Mouse (Mus musculus) hindbrain, embryonic 11.5 days (tissue): ENCODE results near the gene Hyal2. TPM values are rescaled to one million over a fixed set of nuclear protein-coding genes. Genes with fewer than 3 reads are reported as not detected.

Source experiments
- ATAC-seq: fragments of 200-750 bp; cut with Nextera tagmentation; 2 replicates; pipeline ENCODE4 v1.8.0; 2017; ENCODE audit warnings: mild to moderate bottlenecking, moderate TSS enrichment, moderate library complexity; ENCODE audit not compliant: low FRiP score
- DNase-seq: peaks from one replicate; pipeline ENCODE4 v3.0.0-alpha.2; 2015; ENCODE audit warnings: low spot score
- H3K27ac ChIP-seq: fragments of 300-500 bp; sonication (generic); 2 replicates; pipeline ENCODE4 v1.5.1; 2014; ENCODE audit warnings: mild to moderate bottlenecking, low read depth, low read length
- H3K27me3 ChIP-seq: fragments of 300-500 bp; sonication (generic); 2 replicates; pipeline ENCODE4 v1.6.1; 2014; ENCODE audit warnings: mild to moderate bottlenecking, low read length, moderate library complexity, mixed read lengths; ENCODE audit not compliant: control insufficient read depth, insufficient read depth
- H3K36me3 ChIP-seq: fragments of 300-500 bp; sonication (generic); 2 replicates; pipeline ENCODE4 v1.6.1; 2014; ENCODE audit warnings: mild to moderate bottlenecking, low read length, moderate library complexity, mixed read lengths; ENCODE audit not compliant: control insufficient read depth, insufficient read depth
- H3K4me1 ChIP-seq: fragments of 300-500 bp; sonication (generic); replicated peaks from 2 replicates; pipeline ENCODE4 v1.6.1; 2014; ENCODE audit warnings: low read length, mixed read lengths; ENCODE audit not compliant: control insufficient read depth, insufficient read depth
- H3K4me2 ChIP-seq: fragments of 300-500 bp; sonication (generic); replicated peaks from 2 replicates; pipeline ENCODE4 v1.6.1; 2014; ENCODE audit warnings: mild to moderate bottlenecking, low read depth, low read length
- H3K4me3 ChIP-seq: fragments of 300-500 bp; sonication (generic); 2 replicates; pipeline ENCODE4 v1.5.1; 2014; ENCODE audit warnings: low read depth, low read length
- H3K9ac ChIP-seq: fragments of 300-500 bp; sonication (generic); 2 replicates; pipeline ENCODE4 v1.6.1; 2014; ENCODE audit warnings: low read depth, low read length
- H3K9me3 ChIP-seq: fragments of 300-500 bp; sonication (generic); 2 replicates; pipeline ENCODE4 v1.6.1; 2016; ENCODE audit warnings: low read length; ENCODE audit not compliant: control insufficient read depth
- WGBS: fragments of 180-500 bp; shearing (Covaris S2); extraction: QIAGEN DNeasy Blood & Tissue Kit; methylation state at CpG from one replicate; pipeline ENCODE4 v1.1.7; 2014; 5-methylcytosine and 5-hydroxymethylcytosine counted together
- polyA plus RNA-seq: library from polyadenylated mRNA; unstranded; fragments of >200 nt; fragmentation: Nextera tagmentation; extraction: Ambion mirVana; gene quantifications from 2 replicates; pipeline ENCODE4 v1.2.1, GENCODE M21; 2014

Gene Hyal2
- polyA plus RNA-seq, 1 experiment from 2014 or later, result 123 TPM

DNA sequence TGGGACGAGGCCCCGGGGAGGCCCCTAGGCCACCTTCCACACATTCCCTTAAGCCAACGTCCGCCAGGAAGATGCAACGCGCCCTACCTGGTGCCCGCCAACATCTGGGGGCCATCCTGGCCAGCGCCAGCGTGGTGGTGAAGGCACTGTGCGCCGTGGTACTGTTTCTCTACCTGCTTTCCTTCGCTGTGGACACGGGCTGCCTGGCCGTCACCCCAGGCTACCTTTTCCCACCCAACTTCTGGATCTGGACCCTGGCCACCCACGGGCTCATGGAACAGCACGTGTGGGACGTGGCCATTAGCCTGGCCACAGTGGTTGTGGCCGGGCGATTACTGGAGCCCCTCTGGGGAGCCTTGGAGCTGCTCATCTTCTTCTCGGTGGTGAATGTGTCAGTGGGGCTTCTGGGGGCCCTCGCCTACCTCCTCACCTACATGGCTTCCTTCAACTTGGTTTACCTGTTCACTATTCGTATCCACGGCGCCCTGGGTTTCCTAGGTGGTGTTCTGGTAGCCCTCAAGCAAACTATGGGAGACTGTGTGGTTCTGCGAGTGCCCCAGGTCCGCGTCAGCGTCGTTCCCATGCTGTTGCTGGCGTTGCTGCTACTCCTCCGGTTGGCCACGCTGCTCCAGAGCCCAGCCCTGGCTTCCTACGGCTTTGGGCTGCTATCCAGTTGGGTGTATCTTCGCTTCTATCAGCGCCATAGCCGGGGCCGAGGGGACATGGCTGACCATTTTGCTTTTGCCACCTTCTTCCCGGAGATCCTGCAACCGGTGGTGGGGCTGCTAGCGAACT, 33.1 kb upstream of the Hyal2 start:
- no peak overlapping the region for H3K27ac ChIP-seq
- WGBS, result under 1% methylated on average over 39 of the region's 40 CpGs
- ATAC-seq (peak; percentile 37; the same call in 1 of the 2 replicates), DNase-seq (no peak)
- no peaks in the 10 kb centered on the region for H3K9me3 ChIP-seq
- H3K4me1 ChIP-seq, result peaks cover 12% of the 10 kb centered on the region
- peak overlapping the region; percentile 66 for H3K4me3 ChIP-seq
- peaks cover 6% of the 10 kb centered on the region; the same call in 1 of the 2 replicates for H3K36me3 ChIP-seq
- peak overlapping the region; percentile 100 for H3K4me2 ChIP-seq
- H3K9ac ChIP-seq, result peak overlapping the region; percentile 85
- H3K27me3 ChIP-seq, result no peaks in the 10 kb centered on the region

GRCm38 (mm10) chr9:107538231-107538630, 29.5 kb upstream of the Hyal2 start:
- DNase-seq, result no peak
- WGBS, result 94% methylated on average over 7 of the region's 7 CpGs
- H3K9ac ChIP-seq, result no peak overlapping the region

GRCm38 (mm10) chr9:107538711-107539110, 29.0 kb upstream of the Hyal2 start:
- H3K27ac ChIP-seq, result no peak overlapping the region
- H3K27me3 ChIP-seq, result no peaks in the 10 kb centered on the region
- H3K9me3 ChIP-seq, result no peaks in the 10 kb centered on the region
- peaks cover 18% of the 10 kb centered on the region for H3K4me1 ChIP-seq
- H3K9ac ChIP-seq, result no peak overlapping the region
- ATAC-seq, result no peak
- peaks cover 9% of the 10 kb centered on the region; the same call in 1 of the 2 replicates for H3K36me3 ChIP-seq
- DNase-seq, result no peak
- no peak overlapping the region for H3K4me3 ChIP-seq
- H3K4me2 ChIP-seq, result no peak overlapping the region
- 94% methylated on average over 3 of the region's 3 CpGs for WGBS

More at GRCm38 (mm10) chr9:107538231-107538630, 29.5 kb upstream of the Hyal2 start:
- no peak overlapping the region for H3K4me2 ChIP-seq
- H3K27me3 ChIP-seq, result no peaks in the 10 kb centered on the region
- no peaks in the 10 kb centered on the region for H3K9me3 ChIP-seq
- no peak for ATAC-seq
- H3K4me1 ChIP-seq, result peaks cover 18% of the 10 kb centered on the region
- H3K36me3 ChIP-seq, result peaks cover 9% of the 10 kb centered on the region; the same call in 1 of the 2 replicates
- no peak overlapping the region for H3K4me3 ChIP-seq
- no peak overlapping the region for H3K27ac ChIP-seq

GRCm38 (mm10) chr9:107539940-107540339, 27.8 kb upstream of the Hyal2 start:
- Histone ChIP-seq H3K9ac (no peak overlapping the region), H3K4me1 (peaks cover 18% of the 10 kb centered on the region), H3K27ac (no peak overlapping the region), H3K27me3 (no peaks in the 10 kb centered on the region), H3K36me3 (peaks cover 11% of the 10 kb centered on the region; the same call in 1 of the 2 replicates), H3K4me2 (no peak overlapping the region), H3K9me3 (no peaks in the 10 kb centered on the region), H3K4me3 (no peak overlapping the region)
- DNase-seq (no peak), ATAC-seq (no peak)
- 93% methylated on average over 8 of the region's 8 CpGs for WGBS

DNA sequence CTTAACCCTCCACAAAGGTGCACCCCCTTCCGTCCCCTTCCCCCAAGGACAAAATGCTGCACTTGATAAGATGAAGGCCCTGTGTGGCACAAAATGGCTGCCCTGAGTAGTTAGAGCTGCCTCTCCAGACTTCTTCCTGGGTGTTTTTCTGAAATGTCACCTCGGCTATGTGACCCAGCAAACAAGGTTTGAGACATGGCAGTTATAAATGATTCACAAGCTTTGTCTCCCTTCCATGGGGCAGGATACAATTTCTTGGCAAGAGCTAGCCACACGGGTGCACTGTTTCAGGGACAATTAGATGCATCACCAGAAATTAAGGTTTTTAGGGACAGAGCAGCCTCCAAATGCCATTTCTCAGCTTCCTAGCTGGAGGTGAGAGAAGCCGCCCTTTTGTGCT, 27.3 kb upstream of the Hyal2 start:
- H3K27ac ChIP-seq, result no peak overlapping the region
- H3K4me1 ChIP-seq, result peaks cover 18% of the 10 kb centered on the region
- H3K4me3 ChIP-seq, result no peak overlapping the region
- H3K27me3 ChIP-seq, result no peaks in the 10 kb centered on the region
- H3K9me3 ChIP-seq, result no peaks in the 10 kb centered on the region
- no peak for DNase-seq
- no peak overlapping the region for H3K9ac ChIP-seq
- WGBS, result 73% methylated on average over 4 of the region's 4 CpGs
- ATAC-seq, result no peak
- H3K36me3 ChIP-seq, result peaks cover 11% of the 10 kb centered on the region; the same call in 1 of the 2 replicates
- H3K4me2 ChIP-seq, result no peak overlapping the region

GRCm38 (mm10) chr9:107541005-107541404, 26.7 kb upstream of the Hyal2 start:
- no peak for ATAC-seq
- H3K27me3 ChIP-seq, result no peaks in the 10 kb centered on the region
- peak overlapping the region; percentile 62 for H3K4me2 ChIP-seq
- H3K4me3 ChIP-seq, result peak overlapping the region; percentile 60
- H3K36me3 ChIP-seq, result peaks cover 11% of the 10 kb centered on the region; the same call in 1 of the 2 replicates
- DNase-seq, result no peak
- WGBS, result 30% methylated on average over 10 of the region's 10 CpGs
- H3K4me1 ChIP-seq, result peaks cover 12% of the 10 kb centered on the region
- H3K9me3 ChIP-seq, result no peaks in the 10 kb centered on the region
- peak overlapping the region; percentile 61; the same call in 1 of the 2 replicates for H3K9ac ChIP-seq
- no peak overlapping the region for H3K27ac ChIP-seq

DNA sequence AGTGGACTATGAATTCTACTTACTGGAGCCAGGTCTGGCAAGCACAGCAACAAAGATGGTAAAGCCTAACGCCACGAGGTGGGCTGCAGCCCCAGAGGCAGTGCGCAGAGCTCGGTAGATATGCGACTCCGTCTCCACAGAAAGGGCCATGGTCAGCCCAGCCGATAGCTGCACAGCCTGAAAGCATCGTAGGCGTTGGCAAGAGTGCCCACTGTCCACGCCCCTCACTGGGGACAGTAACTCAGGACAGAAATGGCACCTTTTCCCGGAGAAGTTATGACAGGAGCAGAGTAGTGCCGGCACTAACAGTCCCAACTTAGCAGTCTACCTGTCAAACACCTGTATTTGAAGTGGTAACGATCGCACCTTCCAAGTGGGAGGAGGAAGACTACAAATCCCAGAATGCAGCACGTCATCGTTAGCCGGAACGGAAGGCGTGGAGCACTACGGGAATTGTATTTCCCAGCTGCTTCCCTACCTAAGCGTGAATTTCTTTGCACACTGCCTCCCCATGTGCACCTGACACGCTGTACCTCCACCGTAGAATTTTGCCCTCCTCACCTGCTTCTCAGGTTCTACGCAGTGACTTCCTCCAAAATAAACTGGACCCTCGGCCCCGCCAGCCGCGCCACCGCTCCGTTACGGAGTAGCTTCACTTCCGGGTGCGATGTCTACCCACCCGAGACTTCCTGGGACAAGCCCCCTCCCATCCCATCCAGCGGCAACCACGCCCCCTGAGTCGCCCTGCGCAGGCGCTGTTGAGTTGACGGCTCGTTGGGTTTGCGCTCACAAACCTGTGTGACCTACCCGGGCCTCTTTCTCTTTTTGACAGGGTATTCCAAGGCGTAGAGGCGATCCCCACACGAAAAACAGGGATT, 26.0 kb upstream of the Hyal2 start, which contains the start of the genes Cyb561d2 and Nprl2:
Gene Cyb561d2, minus strand, starts transcription at position 720 of the 878 bp plus-strand sequence.
Gene Nprl2, plus strand, starts transcription at position 753 of the 878 bp plus-strand sequence.
- Histone ChIP-seq H3K36me3 (peaks cover 11% of the 10 kb centered on the region; the same call in 1 of the 2 replicates), H3K4me1 (peaks cover 10% of the 10 kb centered on the region), H3K4me3 (peak within 1 kb of the TSS; percentile 60), H3K27me3 (no peaks in the 10 kb centered on the region), H3K4me2 (peak within 1 kb of the TSS; percentile 62), H3K9ac (peak within 1 kb of the TSS; percentile 61), H3K27ac (no peak within 1 kb of the TSS), H3K9me3 (no peaks in the 10 kb centered on the region)
- peak; percentile 97 for DNase-seq
- 2% methylated on average over 46 of the region's 46 CpGs for WGBS
- ATAC-seq, result peak; percentile 87

DNA sequence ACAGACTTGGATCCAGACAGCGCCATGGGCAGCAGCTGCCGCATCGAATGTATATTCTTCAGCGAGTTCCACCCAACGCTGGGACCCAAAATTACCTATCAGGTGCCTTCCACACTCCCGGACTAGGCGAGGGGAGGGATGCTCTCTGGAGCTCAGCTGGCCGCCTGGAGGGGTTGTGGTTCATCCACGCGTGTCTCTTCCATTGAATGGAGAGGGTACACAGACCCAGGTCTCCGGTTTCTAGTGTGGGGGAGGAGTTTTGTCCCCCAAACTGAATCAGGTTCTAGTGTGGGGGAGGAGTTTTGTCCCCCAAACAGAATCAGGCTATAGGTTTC, 25.4 kb upstream of the Hyal2 start:
- Histone ChIP-seq H3K4me2 (peak overlapping the region; percentile 62), H3K4me3 (peak overlapping the region; percentile 60), H3K36me3 (peaks cover 11% of the 10 kb centered on the region; the same call in 1 of the 2 replicates), H3K9me3 (no peaks in the 10 kb centered on the region), H3K27ac (no peak overlapping the region), H3K9ac (peak overlapping the region; percentile 61), H3K27me3 (no peaks in the 10 kb centered on the region), H3K4me1 (peaks cover 12% of the 10 kb centered on the region)
- peak; percentile 56 for ATAC-seq
- WGBS, result 3% methylated on average over 11 of the region's 11 CpGs
- no peak for DNase-seq
